Mouse (Mus musculus): Measurements from ENCODE around the gene Axin2.

GRCm38 (mm10) chr11:108898063-108898462 lies 22.1 kb upstream of the Axin2 start:
- TF ChIP-seq POLR2A (IDR thresholded peaks at IDR 0.05; ENCODE audit: insufficient read depth, low read depth, low read length) (no peak), CTCF (IDR thresholded peaks at IDR 0.05) (no peak)

Measured in heart, adult 2 months (tissue).